Mouse (Mus musculus): Measurements from ENCODE around the gene Selenon. TPM values are rescaled to one million over a fixed set of nuclear protein-coding genes. Genes with fewer than 3 reads are reported as not detected.
A peak's percentile ranks its signal among the peaks of the same experiment; 100 is the strongest.

Gene Selenon
- polyA plus RNA-seq (2015; fragmentation: Nextera tagmentation; extraction: Ambion mirVana): 7.9 and 8.1 TPM in 2 replicates

DNA sequence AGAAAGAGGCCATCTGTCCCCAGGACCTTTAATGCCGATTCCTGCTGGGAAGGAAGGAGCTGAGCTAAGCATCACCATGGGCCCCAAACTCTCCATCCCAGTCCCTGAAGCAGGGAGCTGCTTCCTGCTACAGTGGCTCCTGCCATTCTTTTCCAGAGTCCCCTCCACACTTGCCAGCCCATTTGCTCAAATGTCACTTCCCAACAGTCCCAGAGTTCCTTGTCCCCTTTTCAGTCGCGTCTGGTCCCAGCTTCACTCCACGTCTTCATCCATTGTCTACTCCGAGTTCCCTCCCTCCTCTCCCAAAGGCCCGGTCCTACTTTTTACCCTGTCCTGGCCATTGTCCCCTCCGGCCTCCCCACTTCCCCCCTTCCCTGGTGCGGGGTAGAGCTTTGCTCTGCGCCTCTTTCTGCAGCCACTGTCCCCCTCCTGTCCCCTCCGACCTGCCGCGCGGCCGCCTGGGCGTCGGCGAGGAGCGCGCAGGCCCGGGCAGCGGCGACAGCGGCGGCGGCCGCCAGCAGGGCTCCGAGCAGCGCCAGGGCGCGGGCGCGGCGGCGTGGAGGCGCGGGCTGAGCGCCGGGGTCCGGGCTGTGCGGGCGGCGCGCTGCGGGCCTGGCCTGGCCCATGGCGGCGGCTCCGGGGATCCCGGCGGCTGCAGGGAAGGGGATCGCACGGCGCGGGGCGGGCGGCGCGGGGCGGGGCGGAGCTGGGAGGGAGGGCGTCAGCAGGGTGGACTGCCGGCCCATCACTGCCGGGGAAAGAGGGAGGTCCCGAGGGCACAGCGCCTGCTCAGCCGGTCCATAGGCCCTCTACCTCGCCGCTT is at the start of gene Selenon:
Gene Selenon, minus strand, starts transcription at position 673 of the 823 bp plus-strand sequence.
- peaks cover 28% of the 10 kb centered on the region for H3K4me1 ChIP-seq (replicated peaks; ENCODE audit: control insufficient read depth, insufficient read depth, low read length)
- WGBS: under 1% methylated on average over 54 of the region's 67 CpGs
- H3K27me3 ChIP-seq (replicated peaks; ENCODE audit: control insufficient read depth, insufficient read depth, low read length): no peaks in the 10 kb centered on the region
- H3K9me3 ChIP-seq (ENCODE audit: control insufficient read depth, low read length): peaks cover 6% of the 10 kb centered on the region
- peak within 1 kb of the TSS; percentile 73 for H3K27ac ChIP-seq (ENCODE audit: low read length)
- H3K9ac ChIP-seq (replicated peaks; ENCODE audit: low read depth, low read length): peak within 1 kb of the TSS; percentile 89
- peak; percentile 86 for ATAC-seq
- H3K36me3 ChIP-seq (ENCODE audit: control insufficient read depth, insufficient read depth): peaks cover 13% of the 10 kb centered on the region
- H3K4me3 ChIP-seq (replicated peaks; ENCODE audit: low read length): peak within 1 kb of the TSS; percentile 62
- peak within 1 kb of the TSS; percentile 70 for H3K4me2 ChIP-seq (ENCODE audit: low read length)

DNA sequence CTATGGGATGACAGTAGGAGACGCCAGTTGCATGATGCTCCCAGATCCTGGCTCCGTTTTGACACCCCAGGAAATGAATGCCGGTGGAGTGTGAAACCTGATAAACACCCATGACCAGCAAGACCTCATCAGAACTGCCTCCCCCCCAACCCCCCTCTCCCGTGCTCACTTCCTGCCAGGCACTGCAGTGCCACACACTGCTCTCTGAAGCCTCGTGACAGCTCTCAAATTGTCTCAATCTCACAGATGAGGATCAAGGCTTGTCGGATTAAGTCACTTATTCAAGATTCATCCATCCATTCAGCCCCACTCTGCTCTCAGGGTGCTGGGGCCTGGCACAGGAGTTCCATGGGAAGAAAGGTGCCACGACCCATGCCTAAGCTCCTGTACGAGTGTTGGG is 49.4 kb upstream of the Selenon start:
- Histone ChIP-seq H3K4me1 (replicated peaks; ENCODE audit: control insufficient read depth, insufficient read depth, low read length) (peaks cover 8% of the 10 kb centered on the region), H3K27ac (ENCODE audit: low read length) (no peak overlapping the region), H3K4me3 (replicated peaks; ENCODE audit: low read length) (no peak overlapping the region), H3K9me3 (ENCODE audit: control insufficient read depth, low read length) (no peaks in the 10 kb centered on the region), H3K27me3 (replicated peaks; ENCODE audit: control insufficient read depth, insufficient read depth, low read length) (no peaks in the 10 kb centered on the region), H3K4me2 (ENCODE audit: low read length) (no peak overlapping the region), H3K36me3 (ENCODE audit: control insufficient read depth, insufficient read depth) (no peaks in the 10 kb centered on the region), H3K9ac (replicated peaks; ENCODE audit: low read depth, low read length) (no peak overlapping the region)
- 62% methylated on average over 8 of the region's 8 CpGs for WGBS
- no peak for ATAC-seq

DNA sequence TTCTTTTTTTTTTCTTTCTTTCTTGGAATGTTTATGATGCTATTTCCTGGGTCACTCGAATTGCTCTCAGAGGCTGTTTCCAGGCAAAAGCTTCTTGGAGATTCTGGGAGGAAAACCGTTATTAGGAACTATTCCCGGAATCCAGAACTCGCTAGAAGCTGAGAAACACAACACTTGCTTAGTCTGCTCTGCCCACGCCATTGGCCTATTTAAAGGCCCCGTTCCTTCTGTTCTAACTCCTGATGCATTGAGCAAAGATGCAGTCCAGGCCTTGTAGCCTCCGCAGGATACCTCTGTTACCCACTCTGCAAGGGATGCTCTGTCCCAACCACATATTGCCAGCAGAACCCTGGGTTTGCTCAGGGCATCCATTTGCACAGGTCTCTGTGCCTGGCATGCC is 48.8 kb upstream of the Selenon start:
- ATAC-seq: no peak
- no peaks in the 10 kb centered on the region for H3K9me3 ChIP-seq (ENCODE audit: control insufficient read depth, low read length)
- H3K4me1 ChIP-seq (replicated peaks; ENCODE audit: control insufficient read depth, insufficient read depth, low read length): peaks cover 2% of the 10 kb centered on the region
- no peak overlapping the region for H3K4me3 ChIP-seq (replicated peaks; ENCODE audit: low read length)
- no peaks in the 10 kb centered on the region for H3K27me3 ChIP-seq (replicated peaks; ENCODE audit: control insufficient read depth, insufficient read depth, low read length)
- no peak overlapping the region for H3K9ac ChIP-seq (replicated peaks; ENCODE audit: low read depth, low read length)
- H3K27ac ChIP-seq (ENCODE audit: low read length): no peak overlapping the region
- WGBS: 80% methylated on average over 7 of the region's 7 CpGs
- no peak overlapping the region for H3K4me2 ChIP-seq (ENCODE audit: low read length)
- no peaks in the 10 kb centered on the region for H3K36me3 ChIP-seq (ENCODE audit: control insufficient read depth, insufficient read depth)

DNA sequence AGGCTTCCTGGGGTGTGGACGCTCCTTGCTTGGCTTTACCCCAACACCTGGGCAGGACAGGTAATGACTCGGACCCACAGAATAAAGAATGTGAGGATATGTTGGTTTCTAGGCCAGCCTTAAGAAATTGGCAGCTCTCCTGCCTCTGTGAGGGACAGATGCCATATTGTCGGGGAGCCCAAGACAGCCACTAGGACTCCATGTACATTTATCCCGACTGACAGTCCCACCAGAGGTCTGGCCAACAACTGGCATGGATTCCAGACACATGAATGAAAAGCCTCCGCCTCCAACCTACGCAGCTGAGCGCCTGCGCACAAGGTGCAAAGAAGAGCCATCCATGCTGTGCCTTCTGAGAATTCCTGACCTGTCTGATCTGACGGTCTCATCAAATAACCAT is 48.1 kb upstream of the Selenon start:
- Histone ChIP-seq H3K27ac (ENCODE audit: low read length) (no peak overlapping the region), H3K4me1 (replicated peaks; ENCODE audit: control insufficient read depth, insufficient read depth, low read length) (no peaks in the 10 kb centered on the region), H3K4me2 (ENCODE audit: low read length) (no peak overlapping the region), H3K27me3 (replicated peaks; ENCODE audit: control insufficient read depth, insufficient read depth, low read length) (no peaks in the 10 kb centered on the region), H3K4me3 (replicated peaks; ENCODE audit: low read length) (no peak overlapping the region), H3K36me3 (ENCODE audit: control insufficient read depth, insufficient read depth) (no peaks in the 10 kb centered on the region), H3K9ac (replicated peaks; ENCODE audit: low read depth, low read length) (no peak overlapping the region), H3K9me3 (ENCODE audit: control insufficient read depth, low read length) (no peaks in the 10 kb centered on the region)
- no peak for ATAC-seq
- WGBS: 71% methylated on average over 9 of the region's 9 CpGs

DNA sequence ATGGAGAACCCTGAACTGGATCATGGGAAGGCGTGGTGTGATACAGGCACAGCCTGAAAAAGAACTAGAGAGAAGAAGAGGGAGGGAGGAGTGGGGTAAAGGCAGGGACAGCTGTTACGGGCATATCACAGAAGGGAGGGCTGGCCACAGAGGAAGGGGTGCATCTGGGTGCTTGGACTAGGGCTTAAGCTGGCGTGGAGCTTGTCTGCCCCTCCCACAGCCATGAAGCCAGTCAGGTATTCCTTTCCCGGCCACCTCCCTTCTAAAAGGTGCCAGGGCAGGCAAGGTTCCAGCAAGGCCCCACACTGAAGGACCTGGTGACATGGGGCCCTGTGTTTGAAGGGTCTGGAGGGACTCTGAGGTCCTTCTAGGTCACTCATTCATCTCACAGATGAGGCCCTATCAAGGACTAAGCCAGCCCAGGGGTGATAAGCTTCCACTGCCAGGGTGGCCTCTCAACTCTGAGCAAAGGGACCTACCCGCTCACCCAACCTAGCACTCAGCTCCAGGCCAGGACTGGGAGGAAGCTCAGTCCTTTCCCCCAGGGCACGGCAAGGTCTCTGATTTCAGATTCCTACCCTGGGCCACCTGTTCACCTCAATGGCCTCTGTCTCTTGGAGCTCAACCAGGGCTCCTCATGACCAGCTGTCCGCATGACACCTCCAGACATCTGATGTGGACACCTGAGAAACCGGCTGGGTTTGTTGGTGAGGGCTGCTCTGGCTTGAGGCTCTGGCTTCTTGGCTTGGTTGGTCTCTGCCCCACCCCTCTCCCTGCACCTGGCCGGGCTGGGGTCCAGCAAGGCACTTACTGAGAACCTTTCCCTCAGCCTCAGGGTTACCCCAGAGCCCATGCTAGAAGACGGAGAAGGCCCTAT is 45.1 kb upstream of the Selenon start:
- no peak for ATAC-seq
- H3K36me3 ChIP-seq (ENCODE audit: control insufficient read depth, insufficient read depth): no peaks in the 10 kb centered on the region
- H3K4me2 ChIP-seq (ENCODE audit: low read length): no peak overlapping the region
- H3K27me3 ChIP-seq (replicated peaks; ENCODE audit: control insufficient read depth, insufficient read depth, low read length): no peaks in the 10 kb centered on the region
- peaks cover 4% of the 10 kb centered on the region for H3K4me1 ChIP-seq (replicated peaks; ENCODE audit: control insufficient read depth, insufficient read depth, low read length)
- H3K9me3 ChIP-seq (ENCODE audit: control insufficient read depth, low read length): no peaks in the 10 kb centered on the region
- H3K27ac ChIP-seq (ENCODE audit: low read length): no peak overlapping the region
- H3K9ac ChIP-seq (replicated peaks; ENCODE audit: low read depth, low read length): no peak overlapping the region
- WGBS: 81% methylated on average over 10 of the region's 10 CpGs
- H3K4me3 ChIP-seq (replicated peaks; ENCODE audit: low read length): no peak overlapping the region

DNA sequence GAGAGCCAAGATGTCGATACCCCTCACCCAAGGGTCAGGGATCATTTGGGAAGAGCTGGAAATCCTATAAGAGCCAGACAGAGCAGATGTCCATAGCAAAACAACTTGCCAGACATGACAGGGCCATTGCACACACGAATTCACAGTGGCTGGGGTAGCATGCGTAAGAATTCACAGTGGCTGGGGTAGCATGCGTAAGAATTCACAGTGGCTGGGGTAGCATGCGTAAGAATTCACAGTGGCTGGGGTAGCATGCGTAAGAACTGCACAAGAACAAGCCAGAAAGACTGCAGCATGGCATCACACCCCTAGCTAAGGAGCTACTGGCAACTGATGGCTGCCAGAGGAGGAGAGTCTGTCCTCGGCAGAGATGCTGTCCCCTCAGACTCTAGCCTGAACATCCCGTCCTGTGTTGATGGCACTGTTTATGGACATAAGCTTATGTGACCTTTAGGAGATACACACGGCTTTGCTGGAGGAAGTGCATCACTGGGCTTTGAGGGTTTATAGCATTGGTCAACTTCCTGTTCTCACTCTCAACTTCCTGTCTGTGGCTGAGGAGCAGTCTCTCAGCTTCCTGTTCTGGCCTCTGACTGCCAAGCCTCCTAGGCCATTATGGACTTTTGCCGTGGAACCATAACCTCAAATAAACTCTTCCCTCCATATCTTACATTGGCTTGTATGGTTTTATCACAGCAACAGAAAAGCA is 42.9 kb upstream of the Selenon start:
- no peak for ATAC-seq
- no peak overlapping the region for H3K27ac ChIP-seq (ENCODE audit: low read length)
- H3K4me2 ChIP-seq (ENCODE audit: low read length): no peak overlapping the region
- no peaks in the 10 kb centered on the region for H3K27me3 ChIP-seq (replicated peaks; ENCODE audit: control insufficient read depth, insufficient read depth, low read length)
- peaks cover 15% of the 10 kb centered on the region for H3K4me1 ChIP-seq (replicated peaks; ENCODE audit: control insufficient read depth, insufficient read depth, low read length)
- no peak overlapping the region for H3K9ac ChIP-seq (replicated peaks; ENCODE audit: low read depth, low read length)
- 82% methylated on average over 10 of the region's 10 CpGs for WGBS
- H3K36me3 ChIP-seq (ENCODE audit: control insufficient read depth, insufficient read depth): no peaks in the 10 kb centered on the region
- H3K4me3 ChIP-seq (replicated peaks; ENCODE audit: low read length): no peak overlapping the region
- H3K9me3 ChIP-seq (ENCODE audit: control insufficient read depth, low read length): no peaks in the 10 kb centered on the region

DNA sequence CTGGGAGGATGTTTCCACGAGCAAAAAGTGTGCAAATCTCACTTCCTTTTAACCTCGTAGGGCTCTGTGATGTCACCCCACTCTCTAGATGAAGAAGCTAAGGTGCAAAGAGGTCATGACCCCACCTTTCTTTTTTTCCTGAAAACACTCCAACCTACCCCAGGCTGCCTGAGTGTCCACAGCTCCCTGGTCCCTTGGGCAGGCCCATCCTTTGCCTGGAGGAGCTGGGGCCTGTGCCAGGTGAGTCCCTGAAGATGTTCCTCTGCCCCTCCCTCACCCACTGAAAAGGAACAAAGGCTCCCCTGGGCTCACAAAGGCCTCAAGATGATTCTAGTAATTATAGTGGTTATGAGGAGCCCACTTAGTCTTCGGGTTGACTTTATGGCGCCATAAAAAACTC is 40.5 kb upstream of the Selenon start:
- WGBS: 79% methylated on average over 4 of the region's 4 CpGs

DNA sequence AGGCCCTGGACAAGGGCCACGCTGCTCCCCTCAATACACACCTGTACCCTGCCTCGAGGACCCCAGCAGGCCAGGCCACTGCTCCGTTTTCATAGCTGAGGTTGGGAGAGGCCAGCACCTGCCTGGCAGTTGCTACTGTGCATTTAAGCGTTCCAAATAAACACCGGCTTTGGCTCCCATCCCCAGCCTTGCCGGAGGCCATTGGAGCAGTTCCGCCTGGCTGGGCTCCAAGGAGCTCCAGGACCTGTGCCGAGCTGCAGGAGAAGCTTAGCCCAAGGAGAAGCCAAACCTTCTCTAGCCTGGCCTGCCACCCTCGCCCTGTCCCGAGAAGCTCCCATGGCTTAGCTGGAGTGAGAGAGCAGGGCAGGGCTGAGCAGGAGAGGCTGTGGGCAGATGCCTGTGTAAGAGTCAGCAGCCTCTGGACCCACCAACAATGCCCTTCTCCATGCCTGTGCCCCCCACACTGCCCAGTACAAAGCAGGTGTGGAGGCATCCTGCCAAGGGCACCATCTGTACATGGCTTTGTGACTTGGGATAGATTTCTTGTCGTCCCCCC is 39.6 kb upstream of the Selenon start:
- ATAC-seq: peak; percentile 70
- peaks cover 15% of the 10 kb centered on the region for H3K4me1 ChIP-seq (replicated peaks; ENCODE audit: control insufficient read depth, insufficient read depth, low read length)
- no peak overlapping the region for H3K4me3 ChIP-seq (replicated peaks; ENCODE audit: low read length)
- no peaks in the 10 kb centered on the region for H3K27me3 ChIP-seq (replicated peaks; ENCODE audit: control insufficient read depth, insufficient read depth, low read length)
- no peaks in the 10 kb centered on the region for H3K9me3 ChIP-seq (ENCODE audit: control insufficient read depth, low read length)
- peak overlapping the region; percentile 31; the same call in 1 of the 2 replicates for H3K9ac ChIP-seq (replicated peaks; ENCODE audit: low read depth, low read length)
- peak overlapping the region; percentile 21; the same call in 1 of the 2 replicates for H3K27ac ChIP-seq (ENCODE audit: low read length)
- 25% methylated on average over 11 of the region's 11 CpGs for WGBS
- H3K4me2 ChIP-seq (ENCODE audit: low read length): no peak overlapping the region
- H3K36me3 ChIP-seq (ENCODE audit: control insufficient read depth, insufficient read depth): no peaks in the 10 kb centered on the region

More for the DNA sequence above, 40.5 kb upstream of the Selenon start:
- Histone ChIP-seq H3K27me3 (replicated peaks; ENCODE audit: control insufficient read depth, insufficient read depth, low read length) (no peaks in the 10 kb centered on the region), H3K4me1 (replicated peaks; ENCODE audit: control insufficient read depth, insufficient read depth, low read length) (peaks cover 15% of the 10 kb centered on the region), H3K9me3 (ENCODE audit: control insufficient read depth, low read length) (no peaks in the 10 kb centered on the region), H3K36me3 (ENCODE audit: control insufficient read depth, insufficient read depth) (no peaks in the 10 kb centered on the region), H3K9ac (replicated peaks; ENCODE audit: low read depth, low read length) (0 out of 2 replicates have a peak overlapping the region, but pooled peaks have one; percentile 0), H3K4me3 (replicated peaks; ENCODE audit: low read length) (no peak overlapping the region), H3K4me2 (ENCODE audit: low read length) (no peak overlapping the region), H3K27ac (ENCODE audit: low read length) (no peak overlapping the region)
- ATAC-seq: no peak

Measured in forebrain, embryonic 16.5 days (tissue).